Mouse (Mus musculus): ENCODE results near the gene Upf2.
"Not testable (repeated sequence)": the region's sequence is repeated elsewhere in the genome, so short reads cannot be mapped to it uniquely, and the experiment has no call there.

The Upf2 gene

DNA sequence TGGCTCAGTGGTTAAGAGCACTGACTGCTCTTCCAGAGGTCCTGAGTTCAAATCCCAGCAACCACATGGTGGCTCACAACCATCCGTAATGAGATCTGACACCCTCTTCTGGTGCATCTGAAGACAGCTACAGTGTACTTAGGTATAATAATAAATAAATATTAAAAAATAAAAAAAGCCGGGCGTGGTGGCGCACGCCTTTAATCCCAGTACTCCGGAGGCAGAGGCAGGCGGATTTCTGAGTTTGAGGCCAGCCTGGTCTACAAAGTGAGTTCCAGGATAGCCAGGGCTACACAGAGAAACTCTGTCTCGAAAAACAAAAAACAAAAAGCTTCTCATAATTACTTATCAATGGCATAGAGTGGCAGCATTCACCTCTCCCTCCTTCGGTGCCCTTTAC is 1.4 kb upstream of the Upf2 start:
- in situ Hi-C loops (cut with MseI, MboI), result not testable (repeated sequence)

DNA sequence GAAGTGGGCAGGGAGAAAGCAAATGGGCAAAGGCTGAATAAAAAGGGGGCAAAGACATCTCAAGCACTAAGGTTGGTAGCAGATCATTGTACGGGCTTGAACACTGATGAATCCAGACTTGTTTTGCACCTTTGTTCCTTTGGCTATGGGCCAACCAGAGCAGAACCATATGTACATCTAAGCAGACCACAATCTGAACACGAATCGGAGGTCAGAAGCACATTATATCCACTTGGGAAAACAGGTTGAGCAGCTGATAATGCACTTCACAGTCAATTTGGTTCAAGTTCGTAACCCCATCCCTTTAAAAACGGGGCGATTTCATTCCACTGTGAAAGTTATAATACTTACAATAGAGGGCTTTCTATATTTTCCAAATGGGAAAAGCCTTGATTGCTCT is 964 bp upstream of the Upf2 start:
- in situ Hi-C loops (cut with MseI, MboI), result no loop called here

DNA sequence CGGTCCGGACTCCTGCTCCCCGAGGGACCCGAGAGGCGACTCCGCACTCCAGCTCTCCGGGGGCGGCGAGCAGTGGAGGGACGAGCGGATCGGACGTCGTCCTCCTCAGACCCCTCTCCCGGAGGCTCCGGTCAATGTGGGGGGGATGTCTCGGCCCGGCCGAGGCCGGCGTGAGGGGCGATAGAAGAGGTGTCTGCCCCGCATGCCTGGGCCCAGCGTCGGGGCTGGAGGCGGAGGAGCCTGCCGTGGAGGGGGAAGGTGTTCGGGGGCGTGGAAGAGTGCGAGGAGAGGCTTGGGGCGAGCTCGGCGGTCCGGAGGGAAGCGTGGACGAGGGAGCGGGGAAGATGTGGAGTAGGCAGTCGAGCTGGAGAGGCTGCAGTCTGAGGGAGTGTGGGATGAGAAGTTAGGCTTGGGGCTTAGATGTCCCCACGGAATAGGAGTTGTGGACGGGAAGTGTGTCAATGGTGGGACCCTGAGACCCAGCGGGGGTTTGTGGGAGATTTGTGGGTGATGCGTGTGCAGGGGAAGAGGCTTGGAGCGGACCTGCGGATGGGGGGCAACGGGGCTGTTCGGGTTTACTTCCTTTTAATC is 447 bp downstream of the Upf2 start:
- in situ Hi-C loops (cut with MseI, MboI), result no loop called here

DNA sequence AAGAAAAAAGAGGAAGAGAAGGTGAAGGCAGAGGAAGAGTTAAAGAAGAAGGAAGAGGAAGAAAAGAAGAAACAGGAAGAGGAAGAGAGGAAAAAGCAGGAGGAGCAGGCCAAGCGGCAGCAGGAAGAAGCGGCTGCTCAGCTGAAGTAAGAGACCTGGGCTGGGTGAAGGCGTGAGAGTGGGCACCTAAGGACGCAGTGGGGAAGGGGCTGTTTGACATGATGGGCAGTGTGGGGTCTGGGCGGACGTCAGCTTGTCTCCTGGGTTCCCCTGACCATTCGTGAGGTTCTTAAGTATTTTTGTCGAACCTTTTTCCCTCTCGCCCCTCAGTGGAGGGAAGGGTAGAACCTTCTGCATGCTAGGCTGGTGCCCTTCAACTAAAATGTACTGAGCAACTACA is 6.4 kb downstream of the Upf2 start:
- in situ Hi-C loops (cut with MseI, MboI), result no loop called here

DNA sequence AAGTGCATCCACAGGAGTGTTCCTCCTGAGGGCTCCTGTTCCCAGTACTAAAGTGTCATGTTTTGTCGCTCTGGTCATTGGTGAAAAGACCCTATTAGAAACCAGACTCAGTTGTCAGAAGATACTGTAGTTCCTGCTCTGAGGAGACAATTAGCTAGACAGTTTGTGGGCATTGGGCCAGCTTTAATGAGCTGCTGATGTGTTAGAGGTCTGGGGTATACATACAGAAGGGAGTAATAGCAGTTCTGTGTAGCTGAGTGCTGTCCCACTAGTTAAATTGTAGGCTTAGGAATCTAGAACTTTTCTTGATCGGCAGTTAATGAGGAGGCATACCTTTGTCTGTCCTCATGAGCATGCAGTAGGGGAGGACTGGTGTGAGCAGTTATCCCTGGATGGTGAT is 11.0 kb downstream of the Upf2 start:
- in situ Hi-C loops (cut with MseI, MboI), result no loop called here

DNA sequence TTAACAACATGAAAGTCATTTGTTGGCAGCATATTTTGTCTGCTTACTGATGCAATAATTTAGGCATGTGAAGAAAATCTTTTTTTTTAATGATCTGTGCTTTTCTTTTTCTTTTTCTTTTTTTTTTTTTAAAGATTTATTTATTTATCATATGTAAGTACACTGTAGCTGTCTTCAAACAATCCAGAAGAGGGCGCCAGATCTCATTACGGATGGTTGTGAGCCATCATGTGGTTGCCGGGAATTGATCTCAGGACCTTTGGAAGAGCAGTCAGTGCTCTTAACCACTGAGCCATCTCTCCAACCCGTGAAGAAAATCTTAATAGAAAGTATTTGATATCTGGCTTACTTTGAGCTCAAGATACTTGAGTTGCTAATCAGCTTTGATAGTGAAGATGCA is 12.5 kb downstream of the Upf2 start:
- in situ Hi-C loops (cut with MseI, MboI), result not testable (repeated sequence)

DNA sequence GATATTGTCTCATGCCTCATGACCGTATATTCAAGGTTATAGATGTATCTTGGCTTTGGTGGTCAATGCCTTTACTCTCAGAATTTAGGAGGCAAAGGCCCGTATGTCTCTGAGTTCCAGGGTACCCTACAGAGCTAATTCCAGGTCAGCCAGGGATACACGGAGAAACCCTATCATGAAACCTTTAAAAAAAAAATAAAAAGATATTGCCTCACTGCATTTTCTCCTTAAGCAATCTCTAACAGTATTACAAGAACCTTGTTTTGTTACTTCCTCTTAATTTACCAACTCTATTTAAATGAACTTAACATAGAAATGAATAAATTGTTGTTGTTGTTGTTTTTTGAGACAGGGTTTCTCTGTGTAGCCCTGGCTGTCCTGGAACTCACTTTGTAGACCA is 14.7 kb downstream of the Upf2 start:
- in situ Hi-C loops (cut with MseI, MboI), result no loop called here

DNA sequence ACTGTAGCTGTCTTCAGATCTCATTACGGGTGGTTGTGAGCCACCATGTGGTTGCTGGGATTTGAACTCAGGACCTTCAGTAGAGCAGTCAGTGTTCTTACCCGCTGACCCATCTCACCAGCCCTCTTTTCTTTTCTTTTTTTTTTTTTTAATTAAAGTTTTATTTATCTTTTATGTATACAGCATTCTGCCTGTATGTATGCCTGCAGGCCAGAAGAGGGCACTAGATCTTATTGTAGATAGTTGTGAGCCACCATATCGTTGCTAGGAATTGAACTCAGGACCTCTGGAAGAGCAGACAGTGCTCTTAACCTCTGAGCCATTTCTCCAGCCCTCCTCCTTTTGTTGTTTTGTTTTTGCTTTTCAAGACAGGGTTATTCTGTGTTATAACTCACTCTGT is 19.4 kb downstream of the Upf2 start:
- in situ Hi-C loops (cut with MseI, MboI), result not testable (repeated sequence)

DNA sequence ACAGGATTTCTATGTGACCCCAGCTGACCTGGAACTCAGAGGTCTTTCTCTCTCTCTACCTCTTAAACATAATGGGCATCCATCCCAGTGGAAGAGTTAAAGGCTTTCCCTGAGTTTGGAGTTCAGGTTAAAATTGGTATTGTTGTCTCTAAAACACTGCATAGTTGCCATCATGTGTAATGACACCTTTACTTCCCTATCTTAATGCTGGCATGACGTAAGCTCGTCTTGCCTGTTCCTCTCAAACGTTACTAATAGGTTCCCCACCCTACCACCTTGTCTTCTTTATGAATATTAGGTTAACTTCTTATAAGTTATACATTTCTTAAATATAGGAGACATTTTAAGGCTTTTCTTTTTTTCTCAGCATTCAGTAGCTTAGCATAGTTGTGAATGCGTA is 26.3 kb downstream of the Upf2 start:
- in situ Hi-C loops (cut with MseI, MboI), result no loop called here

DNA sequence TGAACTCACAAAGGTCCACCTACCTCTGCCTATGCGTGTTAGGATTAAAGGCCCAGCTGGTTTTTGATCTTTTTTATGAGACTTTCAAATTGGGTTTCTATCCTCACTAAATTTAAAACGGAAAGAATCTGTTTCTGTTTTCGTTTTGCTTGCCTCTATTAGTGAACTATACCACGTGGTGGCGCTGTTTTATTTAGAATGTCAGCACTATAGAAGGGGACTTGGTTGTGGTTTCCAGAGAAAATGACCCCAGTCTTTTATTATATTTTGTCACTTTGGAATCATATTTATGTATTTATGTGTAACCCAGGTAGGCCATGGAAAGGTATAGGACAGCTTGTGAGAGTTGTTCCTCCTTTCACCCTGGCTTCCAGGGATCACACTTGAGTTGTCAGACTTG is 44.3 kb downstream of the Upf2 start:
- in situ Hi-C loops (cut with MseI, MboI), result loop anchor here (5.0 to 10.0 kb wide), 2 partner anchors 169 to 172 kb away; no protein-coding TSS in a partner anchor

DNA sequence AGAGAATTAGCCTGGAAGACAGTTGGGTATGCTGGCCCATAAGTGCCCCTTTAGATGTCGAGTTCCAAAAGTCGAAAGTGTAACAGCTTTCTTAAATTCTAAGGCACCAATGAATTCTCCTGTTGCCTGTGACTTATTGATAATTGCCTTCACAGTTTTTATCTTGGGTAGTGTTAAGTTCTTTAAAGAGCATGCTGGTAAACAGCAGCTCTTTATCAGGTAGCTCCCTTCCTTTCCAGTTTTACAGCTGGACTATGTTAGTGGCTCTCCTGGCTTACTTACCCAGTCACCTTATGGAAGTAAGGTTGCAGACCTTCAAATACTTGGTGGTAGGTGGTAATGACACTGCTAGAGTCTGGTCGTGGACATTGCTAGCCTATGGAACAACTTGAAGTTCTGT is 52.7 kb downstream of the Upf2 start:
- in situ Hi-C loops (cut with MseI, MboI), result no loop called here

DNA sequence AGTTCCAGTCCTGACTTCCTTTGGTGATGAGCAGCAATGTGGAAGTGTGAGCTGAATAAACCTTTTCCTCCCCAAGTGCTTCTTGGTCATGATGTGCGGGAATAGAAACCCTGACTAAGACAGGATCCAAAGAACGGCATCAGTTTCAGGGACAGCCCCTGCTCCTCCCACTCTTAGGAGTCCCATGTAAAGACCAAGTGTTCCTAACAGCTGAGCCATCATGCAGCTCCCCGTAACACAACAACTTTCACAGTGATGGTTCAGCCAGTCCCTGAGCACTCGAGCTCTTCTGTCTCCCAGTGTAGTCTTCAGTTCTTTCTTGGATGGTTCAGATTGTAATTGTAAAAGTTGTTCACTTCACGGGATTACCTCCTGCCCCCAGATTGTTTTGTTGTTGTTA is 63.3 kb downstream of the Upf2 start:
- in situ Hi-C loops (cut with MseI, MboI), result no loop called here

DNA sequence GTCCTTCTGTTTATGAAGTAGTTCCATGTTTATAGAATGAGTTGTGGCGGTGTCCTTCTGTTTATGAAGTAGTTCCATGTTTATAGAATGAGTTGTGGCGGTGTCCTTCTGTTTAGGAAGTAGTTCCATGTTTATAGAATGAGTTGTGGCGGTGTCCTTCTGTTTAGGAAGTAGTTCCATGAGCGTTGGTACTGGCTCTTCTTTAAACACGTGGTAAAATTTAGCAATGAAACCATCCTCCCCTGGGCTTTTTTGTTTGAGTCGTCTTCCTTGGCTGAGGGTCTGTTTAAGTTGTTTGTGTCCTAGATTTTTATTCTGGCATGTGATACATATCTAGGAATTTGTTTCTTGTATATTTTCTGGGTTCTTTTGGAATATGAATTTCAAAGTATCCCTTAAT is 63.9 kb downstream of the Upf2 start:
- in situ Hi-C loops (cut with MseI, MboI), result not testable (repeated sequence)

DNA sequence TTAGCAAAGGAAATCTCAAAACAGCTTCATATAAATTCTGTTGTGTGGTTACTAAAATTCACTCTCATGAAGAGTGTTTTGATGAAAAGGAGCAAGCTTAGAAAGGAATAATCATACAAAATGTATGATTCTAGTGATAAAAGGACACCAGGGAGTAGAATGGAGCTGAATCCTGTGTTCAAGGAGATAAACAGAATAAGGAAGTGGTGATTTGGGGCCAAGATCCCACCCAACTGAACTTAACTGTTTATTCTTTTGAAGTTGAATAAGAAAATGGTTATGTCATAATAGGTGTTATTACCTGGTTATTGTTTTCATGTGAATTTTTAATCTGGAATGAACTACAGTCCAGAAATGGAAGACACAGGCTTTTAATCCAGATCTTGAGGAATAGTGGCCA is 69.3 kb downstream of the Upf2 start:
- in situ Hi-C loops (cut with MseI, MboI), result no loop called here

DNA sequence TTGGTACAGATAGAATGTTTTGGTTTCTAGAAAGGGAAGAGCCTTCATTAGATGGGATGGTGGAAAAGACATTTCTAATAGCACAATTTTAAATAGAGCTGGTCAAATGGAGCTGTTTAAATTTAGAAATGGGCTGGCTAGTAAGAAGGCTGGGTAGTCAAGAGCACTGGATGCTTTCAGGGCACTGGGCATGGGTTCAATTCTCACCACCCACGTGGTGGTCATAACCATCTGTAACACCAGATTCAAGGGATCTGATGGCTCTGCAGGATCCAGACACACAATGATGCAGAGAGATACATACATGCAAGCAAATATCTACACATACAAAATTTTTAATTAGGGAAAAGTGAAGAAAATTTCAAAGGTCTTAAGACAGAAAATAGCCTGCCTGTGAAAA is 91.4 kb downstream of the Upf2 start:
- in situ Hi-C loops (cut with MseI, MboI), result no loop called here

DNA sequence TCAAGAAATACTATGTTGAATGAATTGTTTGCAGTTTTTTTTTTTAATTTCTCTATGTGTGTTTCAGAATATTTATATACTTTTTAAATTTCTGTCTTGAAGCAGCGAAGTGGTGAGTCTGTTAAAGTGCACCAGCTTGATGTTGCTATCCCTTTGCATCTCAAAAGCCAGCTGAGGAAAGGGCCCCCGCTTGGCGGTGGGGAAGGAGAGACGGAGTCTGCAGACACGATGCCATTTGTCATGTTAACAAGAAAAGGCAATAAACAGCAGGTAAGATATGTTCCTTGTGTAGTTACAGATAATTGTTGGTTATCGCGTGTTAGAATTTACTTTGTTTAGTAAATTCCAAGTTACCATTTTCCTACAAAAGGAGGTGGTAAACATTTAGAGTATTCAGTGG is 95.5 kb downstream of the Upf2 start:
- in situ Hi-C loops (cut with MseI, MboI), result no loop called here

DNA sequence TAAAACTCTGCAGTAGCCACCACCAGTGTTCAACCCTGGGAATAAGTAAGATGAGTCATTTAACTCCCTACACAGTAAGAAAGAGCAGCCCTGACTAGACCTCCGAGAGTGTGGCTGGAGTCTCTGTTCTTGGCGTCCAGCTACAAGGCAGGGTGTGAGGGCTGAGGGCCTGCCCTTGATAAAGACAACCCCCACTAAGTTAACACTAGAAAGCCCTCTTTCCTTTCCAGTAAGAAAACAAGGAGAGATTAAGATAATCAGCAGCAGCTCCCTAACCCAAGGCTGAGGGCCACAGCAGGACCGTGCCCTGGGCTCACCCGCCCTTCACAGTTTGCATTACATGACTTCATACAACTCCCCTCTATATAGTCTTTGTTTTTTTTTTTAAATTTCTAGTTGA is 97.3 kb downstream of the Upf2 start:
- in situ Hi-C loops (cut with MseI, MboI), result no loop called here

DNA sequence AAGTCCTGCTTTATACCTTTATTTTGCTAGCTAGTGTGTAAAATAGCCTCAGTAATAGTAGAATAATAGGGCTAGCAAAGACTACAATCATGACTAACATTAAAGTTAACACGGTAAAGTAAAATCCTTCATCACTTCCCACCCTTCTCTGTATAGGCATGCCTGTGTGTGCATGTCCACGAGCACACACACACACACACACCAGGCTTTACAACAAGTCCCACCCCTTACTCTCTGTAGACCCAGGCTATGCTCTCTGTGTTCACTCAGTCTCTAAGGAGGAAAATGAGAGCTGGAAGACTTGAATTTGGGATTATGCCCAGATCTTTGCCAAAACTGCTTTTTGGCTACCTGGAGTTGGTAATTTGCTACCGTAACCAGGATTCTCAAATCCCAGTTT is 97.7 kb downstream of the Upf2 start:
- in situ Hi-C loops (cut with MseI, MboI), result no loop called here

DNA sequence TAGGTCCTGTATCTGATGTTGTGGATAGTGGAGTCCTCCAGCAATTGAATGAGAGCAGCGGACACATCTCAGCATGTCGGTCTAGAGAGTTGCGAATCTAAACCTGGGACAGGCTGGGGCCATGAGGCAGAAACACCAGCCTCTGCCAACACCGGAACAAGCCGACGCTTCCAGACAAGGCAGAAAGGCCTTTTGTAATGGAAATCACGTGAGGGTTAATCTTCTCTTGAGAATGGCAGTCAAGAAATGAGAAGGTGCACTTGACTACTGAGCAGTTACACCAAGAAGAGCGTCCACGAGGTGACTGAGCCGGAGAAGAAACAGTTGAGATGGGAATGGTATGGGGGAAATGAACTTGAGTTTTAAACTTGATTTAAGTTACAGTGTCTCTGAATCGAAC is 104.2 kb downstream of the Upf2 start:
- in situ Hi-C loops (cut with MseI, MboI), result no loop called here

DNA sequence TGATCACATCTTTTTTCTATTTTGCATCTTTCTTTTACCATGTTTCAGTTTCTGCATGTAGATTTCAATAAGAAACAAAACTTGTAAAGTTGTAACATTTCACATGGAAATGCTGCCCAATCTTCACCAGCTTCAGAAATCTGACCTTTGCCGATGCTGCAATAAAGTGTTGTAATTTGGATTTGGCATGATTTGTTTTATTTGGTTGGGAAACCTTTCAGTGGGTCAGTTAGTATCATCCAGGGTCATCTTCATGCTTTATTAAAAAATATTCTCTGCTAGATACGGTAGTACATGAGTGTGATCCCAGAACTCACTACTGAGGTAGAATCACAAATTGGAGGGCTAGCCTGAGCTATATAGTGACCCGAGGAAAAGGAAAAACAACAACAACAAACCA is 105.2 kb downstream of the Upf2 start:
- in situ Hi-C loops (cut with MseI, MboI), result no loop called here

DNA sequence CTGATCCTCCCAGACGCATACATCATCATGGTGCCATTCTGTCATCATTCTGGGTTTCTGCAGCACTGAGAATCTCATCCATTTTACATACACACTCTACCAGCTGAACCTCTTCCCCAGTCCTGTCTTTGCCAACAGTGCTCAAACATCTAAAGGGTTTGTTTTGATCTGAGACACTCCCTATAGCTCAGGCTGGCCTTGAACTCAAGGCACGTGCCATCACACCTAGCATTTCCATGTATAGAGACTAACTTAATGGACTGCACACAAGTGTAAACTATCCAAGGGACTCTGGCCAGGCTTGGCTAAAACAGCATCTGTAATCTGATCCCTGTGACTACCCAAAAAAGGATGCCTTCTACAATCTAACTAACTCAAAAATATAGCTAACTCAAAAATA is 108.0 kb downstream of the Upf2 start:
- in situ Hi-C loops (cut with MseI, MboI), result no loop called here

DNA sequence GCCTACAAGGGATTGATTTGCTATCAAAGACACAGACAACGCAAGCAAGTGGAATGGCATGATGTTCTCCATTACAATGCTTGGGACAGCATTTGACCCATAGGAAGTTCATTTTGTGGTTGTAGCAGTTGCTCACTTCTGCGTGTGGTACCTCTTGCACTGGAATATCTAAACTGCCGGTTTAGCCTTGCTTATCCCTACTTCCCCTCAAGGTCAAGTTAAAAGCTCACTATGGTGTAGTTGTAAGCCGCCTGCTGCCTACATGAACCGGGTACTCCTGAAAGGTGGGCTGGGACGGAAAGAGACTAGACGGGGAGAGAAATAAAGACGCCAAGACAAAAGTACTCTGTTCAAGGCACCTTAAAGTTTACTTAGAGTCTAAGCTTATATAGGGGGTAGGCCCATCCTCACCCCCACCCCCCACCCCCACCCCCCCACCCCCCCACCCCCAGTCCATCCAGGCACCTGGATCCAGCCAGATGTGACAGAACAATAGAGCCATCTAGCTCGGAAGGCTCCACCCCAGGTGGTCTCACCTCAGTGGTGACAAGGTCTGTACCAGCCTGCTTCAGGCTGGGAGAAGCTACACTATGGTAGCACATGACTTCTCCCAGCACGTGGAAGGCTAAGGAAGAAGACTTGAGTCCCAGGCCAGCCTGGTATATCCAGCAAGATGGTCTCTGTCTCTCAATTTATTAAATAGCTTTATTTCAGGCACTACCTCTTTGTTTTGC is 109.0 kb downstream of the Upf2 start:
- in situ Hi-C loops (cut with MseI, MboI), result no loop called here

DNA sequence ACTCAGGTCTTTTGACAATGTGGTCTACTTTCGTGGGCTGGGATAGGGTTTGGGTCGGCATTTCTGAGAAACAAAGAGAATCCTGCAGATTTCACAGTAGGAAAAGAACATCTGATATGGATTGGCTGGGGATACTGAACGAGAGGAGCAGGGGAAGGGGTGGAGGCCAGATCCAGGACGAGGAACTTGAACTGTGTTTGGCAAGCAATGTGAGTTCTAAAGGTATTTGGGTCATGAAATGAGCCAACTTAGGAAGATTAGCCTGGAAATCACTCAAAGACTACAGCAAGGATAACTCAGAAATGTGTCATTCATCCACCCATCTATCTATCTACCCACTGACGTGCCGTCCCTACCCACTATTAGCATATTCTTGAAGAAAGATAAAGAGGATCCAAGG is 116.1 kb downstream of the Upf2 start:
- in situ Hi-C loops (cut with MseI, MboI), result no loop called here

DNA sequence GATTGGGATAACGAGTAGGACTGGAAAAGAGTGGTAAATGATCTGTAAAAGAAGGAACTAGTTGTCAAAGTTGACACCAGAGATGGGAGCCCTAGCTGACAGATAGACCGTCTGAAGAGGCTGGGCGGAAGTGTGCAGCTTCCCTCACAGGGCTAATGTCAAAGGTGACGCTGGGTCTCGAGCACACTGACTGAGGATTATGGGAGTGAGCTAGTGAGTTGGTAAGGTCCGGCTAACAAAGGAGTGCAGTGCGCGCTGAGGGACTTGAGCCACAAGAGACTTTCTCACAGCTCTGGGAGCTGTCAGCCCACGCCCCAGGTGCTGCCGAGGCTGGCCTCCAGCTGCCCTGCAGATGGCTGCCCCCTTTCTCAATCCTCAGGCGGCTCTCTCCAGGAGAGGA is 119.7 kb downstream of the Upf2 start:
- in situ Hi-C loops (cut with MseI, MboI), result no loop called here
